Mouse (Mus musculus): ENCODE results near the gene Flt1. TPM values are rescaled to one million over a fixed set of nuclear protein-coding genes. Genes with fewer than 3 reads are reported as not detected.

Flt1 gene
- polyA plus RNA-seq, 1 experiment, result 2.1 TPM

GRCm38 (mm10) chr5:147532031-147532430, 193.8 kb downstream of the Flt1 start:
- peaks cover 48% of the 10 kb centered on the region for H3K36me3 ChIP-seq (ENCODE audit: control insufficient read depth, insufficient read depth)
- H3K27me3 ChIP-seq (ENCODE audit: control insufficient read depth, insufficient read depth, insufficient read length), result no peaks in the 10 kb centered on the region
- no peaks in the 10 kb centered on the region for H3K79me2 ChIP-seq (ENCODE audit: control insufficient read depth, insufficient read depth)
- H3K79me3 ChIP-seq (ENCODE audit: low read depth), result no peaks in the 10 kb centered on the region
- TF ChIP-seq CEBPB (IDR thresholded peaks at IDR 0.05; ENCODE audit: low read depth) (no peak), MYOG (IDR thresholded peaks at IDR 0.05; ENCODE audit: control insufficient read depth, extremely low read depth, insufficient read length) (no peak)
- no peak overlapping the region for H3K4me3 ChIP-seq (ENCODE audit: insufficient read depth, poor library complexity, severe bottlenecking)
- H3ac ChIP-seq (ENCODE audit: control insufficient read depth, insufficient read length, low read depth), result no peak overlapping the region

GRCm38 (mm10) chr5:147527788-147528187, 198.0 kb downstream of the Flt1 start:
- Histone ChIP-seq H3K4me3 (ENCODE audit: insufficient read depth, poor library complexity, severe bottlenecking) (no peak overlapping the region), H3K27me3 (ENCODE audit: control insufficient read depth, insufficient read depth, insufficient read length) (no peaks in the 10 kb centered on the region), H3K36me3 (ENCODE audit: control insufficient read depth, insufficient read depth) (peaks cover 57% of the 10 kb centered on the region), H3K79me2 (ENCODE audit: control insufficient read depth, insufficient read depth) (no peaks in the 10 kb centered on the region), H3K79me3 (ENCODE audit: low read depth) (no peaks in the 10 kb centered on the region), H3ac (ENCODE audit: control insufficient read depth, insufficient read length, low read depth) (no peak overlapping the region)
- TF ChIP-seq CEBPB (IDR thresholded peaks at IDR 0.05; ENCODE audit: low read depth) (no peak), MAX (IDR thresholded peaks at IDR 0.05) (no peak), MYOD1 (IDR thresholded peaks at IDR 0.05; ENCODE audit: control insufficient read depth, insufficient read length, low read depth) (no peak), CTCF (IDR thresholded peaks at IDR 0.05; ENCODE audit: control insufficient read depth, insufficient read depth, insufficient read length) (no peak)

GRCm38 (mm10) chr5:147527006-147527405, 198.8 kb downstream of the Flt1 start:
- TF ChIP-seq USF1 (IDR thresholded peaks at IDR 0.05; ENCODE audit: low read depth) (no peak), MAX (IDR thresholded peaks at IDR 0.05) (no peak), CEBPB (IDR thresholded peaks at IDR 0.05; ENCODE audit: low read depth) (no peak), CTCF (IDR thresholded peaks at IDR 0.05; ENCODE audit: control insufficient read depth, insufficient read depth, insufficient read length) (no peak), MYOG (IDR thresholded peaks at IDR 0.05; ENCODE audit: control insufficient read depth, extremely low read depth, insufficient read length) (no peak), MYOD1 (IDR thresholded peaks at IDR 0.05; ENCODE audit: control insufficient read depth, insufficient read length, low read depth) (no peak), FOSL1 (IDR thresholded peaks at IDR 0.05; ENCODE audit: insufficient read depth, low read length, poor library complexity, severe bottlenecking) (no peak)

More at GRCm38 (mm10) chr5:147527006-147527405, 198.8 kb downstream of the Flt1 start:
- Histone ChIP-seq H3K4me3 (ENCODE audit: insufficient read depth, poor library complexity, severe bottlenecking) (no peak overlapping the region), H3K27me3 (ENCODE audit: control insufficient read depth, insufficient read depth, insufficient read length) (no peaks in the 10 kb centered on the region), H3K79me3 (ENCODE audit: low read depth) (no peaks in the 10 kb centered on the region), H3ac (ENCODE audit: control insufficient read depth, insufficient read length, low read depth) (no peak overlapping the region), H3K36me3 (ENCODE audit: control insufficient read depth, insufficient read depth) (peaks cover 60% of the 10 kb centered on the region), H3K79me2 (ENCODE audit: control insufficient read depth, insufficient read depth) (no peaks in the 10 kb centered on the region)

Other genes starting within 250 kb of the Flt1 start
- 292 TPM for gene Pomp, start 134.4 kb upstream of the Flt1 start, polyA plus RNA-seq (2012; fragmentation: generic; extraction: Trizol)
- 0.23 TPM for gene Slc46a3, start 168.8 kb upstream of the Flt1 start, polyA plus RNA-seq (2012; fragmentation: generic; extraction: Trizol)
- gene Mtus2, start 231.3 kb upstream of the Flt1 start, polyA plus RNA-seq (2012; fragmentation: generic; extraction: Trizol), result 0.04 TPM